Mouse (Mus musculus): ENCODE measurements around the gene Upk2.
"Not testable (repeated sequence)": the region's sequence is repeated elsewhere in the genome, so short reads cannot be mapped to it uniquely, and the experiment has no call there.

The Upk2 gene

GRCm38 (mm10) chr9:44408693-44409092 lies 46.1 kb downstream of the Upk2 start:
- not testable (repeated sequence) for DNase-seq (ENCODE audit: inconsistent ontology term)

- no peak for DNase-seq (ENCODE audit: inconsistent ontology term)
Observed at GRCm38 (mm10) chr9:44407752-44408097, 47.1 kb downstream of the Upk2 start.

DNA sequence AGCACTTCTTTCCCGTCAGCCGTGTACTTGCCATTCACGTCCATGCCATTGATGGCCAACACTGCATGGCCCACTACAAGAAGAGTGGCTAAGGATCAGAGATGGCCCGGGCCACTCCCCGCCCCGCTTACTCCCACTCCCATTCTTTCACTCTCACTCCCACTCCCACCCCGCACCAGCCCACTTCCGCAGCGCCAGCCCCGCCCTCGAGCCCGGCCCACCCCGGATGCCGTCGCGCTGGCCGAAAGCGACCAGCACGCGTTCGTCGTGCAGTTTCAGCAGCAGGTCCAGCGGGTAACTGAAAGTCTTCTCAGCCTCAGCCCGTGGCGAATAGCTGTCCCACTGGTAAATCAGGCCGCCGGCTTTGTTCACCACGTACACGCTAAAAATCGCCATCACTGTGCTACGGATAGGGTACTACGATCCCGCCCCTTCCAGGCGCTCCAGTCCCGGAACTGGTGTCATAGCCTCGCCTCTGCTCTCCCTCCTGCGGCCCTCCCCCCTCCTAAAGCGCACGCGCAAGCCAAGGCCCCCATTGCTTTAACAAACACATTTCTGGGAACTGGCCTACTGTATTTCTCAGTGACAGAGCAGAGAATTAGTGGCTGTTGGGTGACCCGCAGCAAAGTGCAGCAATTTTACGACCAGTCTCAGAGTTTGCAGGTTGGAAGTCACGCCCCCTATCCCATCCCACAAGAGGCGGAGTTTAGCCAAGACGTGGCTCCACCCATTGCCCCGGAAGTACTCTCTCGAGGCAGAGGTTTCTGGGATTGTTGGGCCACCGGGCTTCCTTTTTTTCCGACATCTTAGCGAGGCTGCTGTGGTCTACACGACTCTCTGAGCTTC lies 47.6 kb downstream of the Upk2 start, which contains the start of the genes Rps25 and Trappc4:
Rps25 (plus strand) TSS at position 234 of the 846 bp plus-strand sequence.
Trappc4 (minus strand) TSS at position 695 of the 846 bp plus-strand sequence.
- DNase-seq (ENCODE audit: inconsistent ontology term): peak; percentile 98

DNA sequence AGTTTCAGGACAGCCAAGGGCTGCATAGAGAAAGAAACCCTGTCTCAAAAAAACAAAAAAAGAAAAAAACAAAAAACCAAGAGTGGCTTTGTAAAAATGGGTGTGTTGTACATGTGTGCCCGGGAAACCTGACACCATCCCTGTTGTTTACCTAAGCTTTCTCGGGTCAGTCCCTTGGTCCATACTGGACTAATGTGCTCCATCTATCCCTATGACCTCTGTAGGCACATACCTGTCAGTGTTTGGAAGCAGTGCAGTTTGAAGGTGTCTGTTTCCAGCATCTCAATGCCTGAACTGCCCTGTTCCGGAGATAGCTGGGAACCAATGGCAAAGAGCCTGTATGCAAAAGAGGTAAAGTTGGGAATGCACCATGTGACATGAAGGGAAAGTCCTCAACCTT lies 49.8 kb downstream of the Upk2 start:
- DNase-seq (ENCODE audit: inconsistent ontology term): no peak

All from Muller cell, postnatal 12 days (primary cell).